Mouse (Mus musculus): ENCODE results near the gene Pkdrej. TPM values are rescaled to one million over a fixed set of nuclear protein-coding genes. Genes with fewer than 3 reads are reported as not detected.

The Pkdrej gene
- polyA plus RNA-seq (2014; fragmentation: Illumina TruSeq; extraction: RNeasy Lipid Tissue Mini Kit (QIAGEN cat#74804); ENCODE audit: low read depth, low replicate concordance): 0.63 TPM

GRCm38 (mm10) chr15:85821203-85822010 is at the start of gene Pkdrej:
Gene Pkdrej, minus strand, starts transcription at chr15:85821734.

GRCm38 (mm10) chr15:85859490-85860031 is 38.0 kb upstream of the Pkdrej start, which contains the start of gene Gtse1:
Gene Gtse1, plus strand, starts transcription at chr15:85859745.

GRCm38 (mm10) chr15:85831954-85832590 is 10.5 kb upstream of the Pkdrej start, which contains the start of gene Ttc38:
Gene Ttc38, plus strand, starts transcription at chr15:85832306.

GRCm38 (mm10) chr15:85811535-85812277 is 9.8 kb downstream of the Pkdrej start, which contains the start of gene Cdpf1:
Gene Cdpf1, minus strand, starts transcription at chr15:85811697.

Other genes starting within 250 kb of the Pkdrej start
- gene Wnt7b, start 239.3 kb downstream of the Pkdrej start, polyA plus RNA-seq (2014; fragmentation: Illumina TruSeq; extraction: RNeasy Lipid Tissue Mini Kit (QIAGEN cat#74804); ENCODE audit: low read depth, low replicate concordance): not detected
- 3.3 TPM for gene Ppara, start 86.8 kb downstream of the Pkdrej start, polyA plus RNA-seq (2014; fragmentation: Illumina TruSeq; extraction: RNeasy Lipid Tissue Mini Kit (QIAGEN cat#74804); ENCODE audit: low read depth, low replicate concordance)
- gene Cdpf1, start 10.0 kb downstream of the Pkdrej start, polyA plus RNA-seq (2014; fragmentation: Illumina TruSeq; extraction: RNeasy Lipid Tissue Mini Kit (QIAGEN cat#74804); ENCODE audit: low read depth, low replicate concordance): 4.0 TPM
- gene Ttc38, start 10.6 kb upstream of the Pkdrej start, polyA plus RNA-seq (2014; fragmentation: Illumina TruSeq; extraction: RNeasy Lipid Tissue Mini Kit (QIAGEN cat#74804); ENCODE audit: low read depth, low replicate concordance): 16.7 TPM
- not detected for gene Gtse1, start 38.0 kb upstream of the Pkdrej start, polyA plus RNA-seq (2014; fragmentation: Illumina TruSeq; extraction: RNeasy Lipid Tissue Mini Kit (QIAGEN cat#74804); ENCODE audit: low read depth, low replicate concordance)
- 11.0 TPM for gene Trmu, start 57.6 kb upstream of the Pkdrej start, polyA plus RNA-seq (2014; fragmentation: Illumina TruSeq; extraction: RNeasy Lipid Tissue Mini Kit (QIAGEN cat#74804); ENCODE audit: low read depth, low replicate concordance)
- 1.8 TPM for gene Celsr1, start 212.0 kb upstream of the Pkdrej start, polyA plus RNA-seq (2014; fragmentation: Illumina TruSeq; extraction: RNeasy Lipid Tissue Mini Kit (QIAGEN cat#74804); ENCODE audit: low read depth, low replicate concordance)
- gene Gramd4, start 236.0 kb upstream of the Pkdrej start, polyA plus RNA-seq (2014; fragmentation: Illumina TruSeq; extraction: RNeasy Lipid Tissue Mini Kit (QIAGEN cat#74804); ENCODE audit: low read depth, low replicate concordance): 4.2 TPM